Mouse (Mus musculus) forebrain, postnatal 0 days (tissue): Measurements from ENCODE around the gene Ccdc116. TPM values are rescaled to one million over a fixed set of nuclear protein-coding genes. Genes with fewer than 3 reads are reported as not detected.
"Not testable (repeated sequence)": the region's sequence is repeated elsewhere in the genome, so short reads cannot be mapped to it uniquely, and the experiment has no call there.

ENCODE experiments used
- ATAC-seq: fragments of 200-750 bp; cut with Nextera tagmentation; 2 replicates; pipeline ENCODE4 v1.8.0; 2017; ENCODE audit warnings: mild to moderate bottlenecking, moderate library complexity
- DNase-seq: peaks from one replicate; pipeline ENCODE4 v3.0.0-alpha.2; 2015
- H3K27ac ChIP-seq: fragments of 300-500 bp; sonication (generic); 2 replicates; pipeline ENCODE4 v1.5.1; 2014; ENCODE audit warnings: low read depth, mild to moderate bottlenecking, antibody characterized with exemption, low read length, moderate library complexity, mixed read lengths
- H3K27me3 ChIP-seq: fragments of 300-500 bp; sonication (generic); 2 replicates; pipeline ENCODE4 v1.6.1; 2014; ENCODE audit warnings: mild to moderate bottlenecking, low read length, mixed read lengths; ENCODE audit not compliant: insufficient read depth
- H3K36me3 ChIP-seq: fragments of 300-500 bp; sonication (generic); 2 replicates; pipeline ENCODE4 v1.6.1; 2014; ENCODE audit warnings: mild to moderate bottlenecking, moderate library complexity; ENCODE audit not compliant: insufficient read depth
- H3K4me1 ChIP-seq: fragments of 300-500 bp; sonication (generic); 2 replicates; pipeline ENCODE4 v1.6.1; 2014; ENCODE audit warnings: antibody characterized with exemption; ENCODE audit not compliant: insufficient read depth
- H3K4me2 ChIP-seq: fragments of 300-500 bp; sonication (generic); 2 replicates; pipeline ENCODE4 v1.6.1; 2014; ENCODE audit warnings: low read depth, mild to moderate bottlenecking, moderate library complexity
- H3K4me3 ChIP-seq: fragments of 300-500 bp; sonication (generic); 2 replicates; pipeline ENCODE4 v1.5.1; 2014; ENCODE audit warnings: low read depth, low read length, mixed read lengths
- H3K9ac ChIP-seq: fragments of 300-500 bp; sonication (generic); 2 replicates; pipeline ENCODE4 v1.6.1; 2014; ENCODE audit warnings: mild to moderate bottlenecking
- H3K9me3 ChIP-seq: fragments of 300-500 bp; sonication (generic); 2 replicates; pipeline ENCODE4 v1.6.1; 2016; ENCODE audit warnings: low read length
- CTCF ChIP-seq: sonication (generic); IDR thresholded peaks from 2 replicates; pipeline ENCODE4 v1.5.1; 2016; ENCODE audit warnings: antibody characterized with exemption, control low read depth, low read depth
- WGBS: fragments of 180-500 bp; shearing (Covaris S2); extraction: QIAGEN DNeasy Blood & Tissue Kit; methylation state at CpG from one replicate; pipeline ENCODE4 v1.1.7; 2014; 5-methylcytosine and 5-hydroxymethylcytosine counted together
- polyA plus RNA-seq: library from polyadenylated mRNA; unstranded; fragments of >200 nt; fragmentation: Nextera tagmentation; extraction: Ambion mirVana; gene quantifications from 2 replicates; pipeline ENCODE4 v1.2.1, GENCODE M21; 2015
- total RNA-seq: library from RNA; depleted of rRNA; stranded (reverse); fragments of >200 nt; gene quantifications from 2 replicates; pipeline ENCODE4 v1.2.3, GENCODE M21; 2014

The Ccdc116 gene
- total and polyA plus RNA-seq, 2 experiments from 2014 or later: 4.1 to 6.2 TPM

DNA sequence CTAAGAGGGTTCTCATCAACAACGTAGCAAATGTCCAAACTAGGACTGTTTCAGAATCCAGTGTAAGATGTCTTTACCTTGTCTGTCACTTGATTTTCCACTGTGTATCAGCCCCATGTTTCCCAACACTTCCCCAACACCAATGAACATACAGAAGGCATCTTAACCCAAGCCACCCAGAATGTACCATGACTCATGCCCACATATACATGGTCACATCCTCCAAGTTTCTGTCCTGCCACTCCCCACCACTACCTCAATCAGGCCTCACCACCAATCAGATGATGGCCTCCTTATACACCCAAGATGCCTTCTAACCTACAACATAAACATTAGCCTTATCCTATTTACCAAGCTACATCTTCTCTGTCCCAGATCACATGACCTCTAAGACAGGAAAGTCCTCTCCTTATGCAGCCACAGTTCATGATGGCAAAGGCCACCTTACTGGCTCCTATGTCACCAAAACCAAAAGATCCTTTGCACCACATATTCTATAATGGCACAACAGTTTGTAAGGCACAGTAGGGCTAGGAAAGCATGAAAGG is 30.7 kb upstream of the Ccdc116 start:
- H3K27ac ChIP-seq: no peak overlapping the region
- ATAC-seq (no peak), DNase-seq (no peak)
- H3K4me1 ChIP-seq: no peaks in the 10 kb centered on the region
- no peak overlapping the region for H3K9ac ChIP-seq
- TF ChIP-seq CTCF: no peak
- H3K9me3 ChIP-seq: no peaks in the 10 kb centered on the region
- H3K4me2 ChIP-seq: no peak overlapping the region
- H3K36me3 ChIP-seq: peaks cover 16% of the 10 kb centered on the region
- no peaks in the 10 kb centered on the region for H3K27me3 ChIP-seq
- 97% methylated on average over 1 of the region's 1 CpGs for whole genome bisulfite sequencing
- H3K4me3 ChIP-seq: no peak overlapping the region

DNA sequence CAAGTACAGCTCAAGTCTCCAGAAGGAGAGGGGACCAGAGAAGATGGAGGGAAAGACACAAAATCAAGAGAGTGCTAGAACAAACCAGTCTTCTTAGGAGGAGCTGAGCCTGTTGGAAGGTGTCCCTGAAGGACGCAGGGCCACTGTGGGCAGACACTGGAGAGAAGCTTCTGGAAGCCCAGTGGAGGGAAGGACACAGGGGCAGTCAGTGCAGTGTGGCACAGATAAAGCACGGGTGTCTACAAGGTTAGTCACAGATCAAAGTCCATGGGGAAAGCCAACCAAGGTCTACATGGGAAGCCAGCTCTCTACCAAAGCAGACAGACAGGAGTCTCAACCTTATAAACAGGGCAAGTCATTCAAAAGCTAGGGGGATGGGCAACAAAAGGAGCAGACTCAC is 28.7 kb upstream of the Ccdc116 start:
- Histone ChIP-seq H3K4me1 (no peaks in the 10 kb centered on the region), H3K4me3 (no peak overlapping the region), H3K27ac (no peak overlapping the region), H3K9ac (no peak overlapping the region), H3K36me3 (peaks cover 21% of the 10 kb centered on the region), H3K27me3 (no peaks in the 10 kb centered on the region), H3K4me2 (no peak overlapping the region), H3K9me3 (no peaks in the 10 kb centered on the region)
- no peak for TF ChIP-seq CTCF
- 96% methylated on average over 2 of the region's 2 CpGs for WGBS
- ATAC-seq (no peak), DNase-seq (no peak)

DNA sequence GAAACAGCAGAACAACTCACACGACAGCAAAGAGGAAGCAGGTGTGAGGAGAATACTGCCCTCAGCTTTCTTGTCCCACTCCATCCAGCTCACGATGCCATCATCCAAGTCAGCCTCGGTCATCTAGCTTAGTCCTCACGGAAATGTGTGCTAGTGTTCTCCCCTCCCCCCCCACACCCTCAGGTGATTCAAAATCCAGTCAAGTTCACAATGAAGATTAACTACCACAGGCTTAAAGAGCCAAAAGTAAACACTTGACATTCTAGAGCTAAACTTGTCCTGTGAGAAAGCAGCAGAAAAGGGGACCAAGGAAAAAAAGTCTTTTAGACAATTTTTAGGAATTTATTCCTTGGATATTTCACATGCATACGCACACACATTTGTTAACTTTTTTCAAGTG is 21.0 kb upstream of the Ccdc116 start:
- no peak for TF ChIP-seq CTCF
- Histone ChIP-seq H3K27ac (no peak overlapping the region), H3K4me1 (no peaks in the 10 kb centered on the region), H3K4me2 (no peak overlapping the region), H3K9me3 (no peaks in the 10 kb centered on the region), H3K4me3 (no peak overlapping the region), H3K36me3 (peaks cover 30% of the 10 kb centered on the region), H3K9ac (no peak overlapping the region), H3K27me3 (no peaks in the 10 kb centered on the region)
- ATAC-seq: no peak
- 89% methylated on average over 5 of the region's 5 CpGs for WGBS
- no peak for DNase-seq

DNA sequence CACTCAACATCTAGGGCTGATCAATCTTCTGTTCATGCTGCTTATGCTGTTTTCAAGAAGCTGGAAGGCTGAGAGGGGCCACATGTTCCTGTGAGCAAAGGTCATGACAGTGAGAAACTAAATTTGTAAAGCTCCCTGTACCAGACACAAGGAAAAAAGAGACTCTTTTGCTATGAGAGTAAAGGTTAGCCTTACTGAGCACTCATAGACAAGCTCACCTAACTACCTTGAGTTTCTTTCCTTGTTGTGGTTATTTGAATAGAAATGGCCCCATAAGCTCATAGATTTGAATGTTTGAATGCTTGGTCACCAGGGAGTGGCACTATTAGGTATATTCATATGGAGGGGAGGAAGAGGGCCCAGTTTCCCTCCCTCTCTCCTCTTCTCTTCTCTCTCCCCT is 20.1 kb upstream of the Ccdc116 start:
- Histone ChIP-seq H3K27me3 (no peaks in the 10 kb centered on the region), H3K27ac (no peak overlapping the region), H3K9ac (no peak overlapping the region), H3K9me3 (no peaks in the 10 kb centered on the region), H3K4me1 (no peaks in the 10 kb centered on the region), H3K4me3 (no peak overlapping the region), H3K4me2 (no peak overlapping the region), H3K36me3 (peaks cover 22% of the 10 kb centered on the region)
- TF ChIP-seq CTCF: no peak
- DNase-seq (no peak), ATAC-seq (no peak)

DNA sequence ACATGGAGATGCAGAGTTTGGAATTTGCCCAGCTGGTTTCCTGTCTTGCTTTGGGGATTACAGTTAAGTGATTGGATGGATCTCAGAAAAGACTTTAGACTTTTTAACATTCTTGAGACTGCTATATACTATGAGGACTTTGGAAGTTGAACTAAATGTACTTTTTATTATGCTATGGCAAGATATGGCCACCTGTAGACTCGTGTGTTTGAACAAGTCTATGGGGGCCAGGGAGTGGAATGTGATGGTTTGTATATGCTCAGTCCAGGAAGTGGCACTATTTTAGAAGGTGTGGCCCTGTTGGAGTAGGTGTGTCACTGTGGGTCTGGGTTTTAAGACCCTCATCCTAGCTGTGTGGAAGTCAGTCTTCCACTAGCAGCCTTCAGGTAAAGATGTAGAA is 18.4 kb upstream of the Ccdc116 start:
- H3K9ac ChIP-seq, DNase-seq, H3K27me3 ChIP-seq, H3K4me2 ChIP-seq, ATAC-seq, H3K27ac ChIP-seq, H3K4me3 ChIP-seq, H3K4me1 ChIP-seq, H3K9me3 ChIP-seq: not testable (repeated sequence)
- WGBS: 94% methylated on average over 1 of the region's 1 CpGs
- H3K36me3 ChIP-seq: peaks cover 22% of the 10 kb centered on the region

DNA sequence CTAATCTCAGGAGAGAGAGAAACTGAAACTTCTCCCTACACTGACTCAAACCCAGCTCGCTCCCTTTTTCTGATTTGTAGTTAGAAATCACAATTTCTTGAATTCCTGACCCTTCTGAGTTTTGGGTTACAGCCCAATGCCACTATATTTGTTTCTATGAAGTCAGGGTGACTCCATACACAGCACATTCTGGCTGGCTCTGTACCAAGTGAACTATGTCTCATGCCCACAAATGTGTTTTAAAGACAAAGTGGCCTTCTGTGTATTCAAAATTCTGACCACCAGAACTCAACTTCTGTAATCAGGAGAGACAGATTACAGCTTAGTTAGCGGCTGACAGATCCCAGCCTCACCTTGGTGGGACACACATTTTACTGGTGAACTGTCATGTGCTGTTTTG is 7.3 kb upstream of the Ccdc116 start:
- WGBS: 91% methylated on average over 2 of the region's 2 CpGs
- Histone ChIP-seq H3K27ac (no peak overlapping the region), H3K9me3 (no peaks in the 10 kb centered on the region), H3K27me3 (no peaks in the 10 kb centered on the region), H3K36me3 (peaks cover 56% of the 10 kb centered on the region), H3K4me2 (no peak overlapping the region), H3K4me1 (no peaks in the 10 kb centered on the region), H3K9ac (no peak overlapping the region), H3K4me3 (no peak overlapping the region)
- no peak for ATAC-seq
- no peak for DNase-seq
- TF ChIP-seq CTCF: no peak

DNA sequence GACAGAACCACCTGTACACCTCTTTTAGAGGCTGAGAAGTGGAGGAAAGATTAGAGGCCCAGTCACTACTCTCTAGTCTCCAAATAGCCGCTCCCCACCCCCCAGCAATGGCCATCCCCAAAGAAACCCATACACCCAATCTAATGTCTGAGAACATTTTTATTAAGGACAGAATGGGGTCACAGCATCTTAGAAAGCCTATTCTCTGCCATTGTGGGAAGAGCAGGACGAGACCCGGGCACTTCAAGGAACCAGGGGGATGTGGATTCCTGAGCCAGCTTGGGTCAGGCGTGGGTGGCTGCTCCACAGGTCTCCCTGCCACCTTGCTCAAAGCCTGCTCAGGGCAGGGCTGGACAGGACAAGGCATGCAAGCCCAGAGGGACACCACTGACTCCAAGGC is 4.8 kb upstream of the Ccdc116 start:
- WGBS: 96% methylated on average over 4 of the region's 4 CpGs
- H3K4me2 ChIP-seq: no peak overlapping the region
- H3K36me3 ChIP-seq: peaks cover 40% of the 10 kb centered on the region
- H3K4me3 ChIP-seq: no peak overlapping the region
- ATAC-seq (no peak), DNase-seq (no peak)
- no peak overlapping the region for H3K27ac ChIP-seq
- no peak for TF ChIP-seq CTCF
- no peaks in the 10 kb centered on the region for H3K27me3 ChIP-seq
- no peaks in the 10 kb centered on the region for H3K9me3 ChIP-seq
- 0 out of 2 replicates have a peak, but pooled peaks cover 7% of the 10 kb centered on the region for H3K4me1 ChIP-seq
- H3K9ac ChIP-seq: no peak overlapping the region
